Mouse (Mus musculus) C2C12 (cell line): ENCODE data around the gene 6820408C15Rik. TPM values are rescaled to one million over a fixed set of nuclear protein-coding genes. Genes with fewer than 3 reads are reported as not detected.

Source experiments
- H3K27me3 ChIP-seq: one replicate; pipeline ENCODE4 v1.6.1; 2011; ENCODE audit not compliant: control insufficient read depth, insufficient read depth, insufficient read length
- H3K36me3 ChIP-seq: one replicate; pipeline ENCODE4 v1.6.1; 2011; ENCODE audit not compliant: control insufficient read depth, insufficient read depth
- H3K4me3 ChIP-seq: one replicate; pipeline ENCODE4 v1.5.1; 2011; ENCODE audit warnings: mild to moderate bottlenecking, control low read depth; ENCODE audit not compliant: poor library complexity, insufficient read depth, severe bottlenecking
- H3K79me2 ChIP-seq: one replicate; pipeline ENCODE4 v1.6.1; 2011; ENCODE audit not compliant: control insufficient read depth, insufficient read depth
- H3K79me3 ChIP-seq: one replicate; pipeline ENCODE4 v1.6.1; 2011; ENCODE audit warnings: low read depth, control low read depth
- H3ac ChIP-seq: one replicate; pipeline ENCODE3; 2011; ENCODE audit warnings: low read depth; ENCODE audit not compliant: control insufficient read depth, insufficient read length
- CEBPB ChIP-seq: IDR thresholded peaks from one replicate; pipeline ENCODE4 v1.6.1; 2011; ENCODE audit warnings: low read depth, mild to moderate bottlenecking, control low read depth, moderate library complexity
- CTCF ChIP-seq: IDR thresholded peaks from one replicate; pipeline ENCODE4 v1.5.1; 2011; ENCODE audit not compliant: control insufficient read depth, insufficient read depth, insufficient read length
- FOSL1 ChIP-seq: IDR thresholded peaks from one replicate; pipeline ENCODE4 v1.8.0; 2011; ENCODE audit warnings: mild to moderate bottlenecking, low read length; ENCODE audit not compliant: poor library complexity, insufficient read depth, severe bottlenecking
- MAX ChIP-seq: IDR thresholded peaks from one replicate; pipeline ENCODE4 v1.6.1; 2011; ENCODE audit warnings: mild to moderate bottlenecking, control low read depth
- MYOD1 ChIP-seq: IDR thresholded peaks from one replicate; pipeline ENCODE4 v1.6.1; 2011; ENCODE audit warnings: low read depth; ENCODE audit not compliant: control insufficient read depth, insufficient read length
- MYOG ChIP-seq: IDR thresholded peaks from one replicate; pipeline ENCODE4 v1.6.1; 2011; ENCODE audit not compliant: control insufficient read depth, insufficient read length; ENCODE audit errors: extremely low read depth
- USF1 ChIP-seq: IDR thresholded peaks from one replicate; pipeline ENCODE4 v1.6.1; 2011; ENCODE audit warnings: low read depth, mild to moderate bottlenecking, control low read depth, moderate library complexity
- polyA plus RNA-seq: library from polyadenylated mRNA; unstranded; fragments of >200 nt; fragmentation: generic; extraction: Trizol; gene quantifications from one replicate; pipeline ENCODE4 v1.2.1, GENCODE M21; 2012; ENCODE audit warnings: missing spikeins

The 6820408C15Rik gene
- polyA plus RNA-seq, 1 experiment = 0.09 TPM

- no peaks in the 10 kb centered on the region for H3K79me3 ChIP-seq
- peaks cover 6% of the 10 kb centered on the region for H3K27me3 ChIP-seq
- H3K36me3 ChIP-seq = no peaks in the 10 kb centered on the region
- no peak within 1 kb of the TSS for H3K4me3 ChIP-seq
- H3K79me2 ChIP-seq = no peaks in the 10 kb centered on the region
- no peak for TF ChIP-seq USF1
- TF ChIP-seq CEBPB = no peak
- no peak for TF ChIP-seq MYOG
- TF ChIP-seq MAX = no peak
- TF ChIP-seq CTCF = no peak
- no peak for TF ChIP-seq FOSL1
- TF ChIP-seq MYOD1 = no peak
- no peak within 1 kb of the TSS for H3ac ChIP-seq
Measured at GRCm38 (mm10) chr2:152464570-152465150, 49.3 kb downstream of the 6820408C15Rik start, which contains the start of gene Defb23. Defb23 (minus strand) TSS chr2:152464620.

- TF ChIP-seq FOSL1 (no peak), MYOD1 (no peak), USF1 (no peak), MAX (no peak), MYOG (no peak), CTCF (no peak), CEBPB (no peak)
- Histone ChIP-seq H3K4me3 (no peak overlapping the region), H3K36me3 (no peaks in the 10 kb centered on the region), H3ac (no peak overlapping the region), H3K27me3 (no peaks in the 10 kb centered on the region), H3K79me2 (no peaks in the 10 kb centered on the region), H3K79me3 (no peaks in the 10 kb centered on the region)
Measured at GRCm38 (mm10) chr2:152470973-152471372, 55.6 kb downstream of the 6820408C15Rik start.

GRCm38 (mm10) chr2:152472434-152472833, 57.0 kb downstream of the 6820408C15Rik start:
- H3K4me3 ChIP-seq = no peak overlapping the region
- H3ac ChIP-seq = no peak overlapping the region
- H3K79me2 ChIP-seq = no peaks in the 10 kb centered on the region
- no peak for TF ChIP-seq USF1
- TF ChIP-seq MYOD1 = no peak
- no peak for TF ChIP-seq FOSL1
- no peak for TF ChIP-seq CTCF
- TF ChIP-seq MYOG = no peak
- no peak for TF ChIP-seq MAX
- no peak for TF ChIP-seq CEBPB
- no peaks in the 10 kb centered on the region for H3K36me3 ChIP-seq
- H3K79me3 ChIP-seq = no peaks in the 10 kb centered on the region
- H3K27me3 ChIP-seq = no peaks in the 10 kb centered on the region

- H3K79me3 ChIP-seq = no peaks in the 10 kb centered on the region
- TF ChIP-seq CTCF = no peak
- no peak for TF ChIP-seq CEBPB
- TF ChIP-seq MYOG = no peak
- TF ChIP-seq USF1 = no peak
- no peak for TF ChIP-seq MYOD1
- TF ChIP-seq FOSL1 = no peak
- no peak for TF ChIP-seq MAX
- no peaks in the 10 kb centered on the region for H3K36me3 ChIP-seq
- no peak within 1 kb of the TSS for H3ac ChIP-seq
- H3K4me3 ChIP-seq = no peak within 1 kb of the TSS
- no peaks in the 10 kb centered on the region for H3K79me2 ChIP-seq
- no peaks in the 10 kb centered on the region for H3K27me3 ChIP-seq
Measured at GRCm38 (mm10) chr2:152476763-152477162, 61.4 kb downstream of the 6820408C15Rik start, which contains the start of gene Defb20. Defb20 (plus strand) TSS chr2:152477063.

DNA sequence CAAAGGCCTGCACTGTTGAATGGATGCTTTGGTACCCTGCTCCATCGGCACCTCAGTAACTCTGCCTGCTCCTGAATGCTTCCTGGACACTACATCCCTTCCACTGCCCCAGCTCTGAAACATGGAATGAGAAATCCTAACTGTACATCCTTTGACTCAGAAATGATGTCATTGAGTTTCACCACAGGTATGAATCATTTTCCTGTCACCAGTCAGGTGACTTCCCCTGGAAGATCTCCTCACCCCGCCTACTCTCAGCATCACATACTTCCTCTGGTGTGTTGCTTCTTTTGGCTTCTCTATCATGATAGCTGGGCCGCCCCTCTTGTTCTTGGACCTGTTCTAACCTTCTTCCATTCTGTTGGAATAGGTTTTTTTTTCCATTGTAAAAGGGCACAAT, 65.5 kb downstream of the 6820408C15Rik start:
- H3K36me3 ChIP-seq = no peaks in the 10 kb centered on the region
- H3K79me3 ChIP-seq = no peaks in the 10 kb centered on the region
- no peak for TF ChIP-seq MYOG
- no peak for TF ChIP-seq MAX
- TF ChIP-seq FOSL1 = no peak
- no peak for TF ChIP-seq MYOD1
- TF ChIP-seq CEBPB = peak; percentile 59
- peak; percentile 86 for TF ChIP-seq USF1
- no peak overlapping the region for H3ac ChIP-seq
- H3K79me2 ChIP-seq = no peaks in the 10 kb centered on the region
- no peak overlapping the region for H3K4me3 ChIP-seq
- H3K27me3 ChIP-seq = no peaks in the 10 kb centered on the region

- Histone ChIP-seq H3K4me3 (no peak overlapping the region), H3ac (no peak overlapping the region), H3K79me3 (no peaks in the 10 kb centered on the region), H3K79me2 (no peaks in the 10 kb centered on the region), H3K36me3 (no peaks in the 10 kb centered on the region), H3K27me3 (no peaks in the 10 kb centered on the region)
- TF ChIP-seq FOSL1 = no peak
- TF ChIP-seq MYOD1 = no peak
- TF ChIP-seq MYOG = no peak
- no peak for TF ChIP-seq CEBPB
- no peak for TF ChIP-seq CTCF
- no peak for TF ChIP-seq MAX
- no peak for TF ChIP-seq USF1
Measured at GRCm38 (mm10) chr2:152481726-152482125, 66.3 kb downstream of the 6820408C15Rik start.
